Mouse (Mus musculus): ENCODE measurements around the gene Rem1. TPM values are rescaled to one million over a fixed set of nuclear protein-coding genes. Genes with fewer than 3 reads are reported as not detected.

Gene Rem1
- polyA plus RNA-seq, 1 experiment from 2014 or later = 1.1 TPM

DNA sequence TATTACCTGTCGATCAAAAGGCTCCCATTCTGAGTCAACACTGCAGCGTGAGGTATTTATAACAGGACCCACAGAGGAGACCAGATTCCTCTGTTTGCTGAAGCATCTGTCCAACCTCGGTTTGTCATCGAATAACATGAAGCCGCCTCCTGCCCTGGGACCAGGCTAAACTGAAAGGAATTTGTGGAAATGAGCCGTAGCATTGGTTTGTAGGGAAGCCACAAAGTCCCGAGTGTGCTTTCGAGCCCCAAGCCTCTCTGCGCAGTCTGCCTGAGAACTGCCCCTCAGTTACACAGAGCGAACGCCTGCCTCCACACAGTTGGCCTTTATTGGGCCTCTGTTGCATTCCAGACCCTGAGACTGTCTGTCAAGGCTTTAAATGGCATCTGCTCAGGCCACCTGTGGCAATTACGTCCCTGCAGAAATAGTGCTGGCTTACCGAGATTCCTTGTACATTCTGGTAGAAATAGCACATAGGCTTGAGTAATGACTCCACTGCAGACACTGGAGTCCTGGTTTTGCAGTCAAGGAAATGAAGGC lies 48.6 kb downstream of the Rem1 start:
- no peak overlapping the region for H3K27ac ChIP-seq (ENCODE audit: low read length)
- no peak overlapping the region for H3K9ac ChIP-seq (ENCODE audit: low read depth, low read length)
- no peak for ATAC-seq (ENCODE audit: low read depth)
- WGBS (ENCODE audit: insufficient replicate concordance) = 77% methylated on average over 13 of the region's 13 CpGs
- H3K9me3 ChIP-seq (replicated peaks; ENCODE audit: control insufficient read depth, low read length) = no peaks in the 10 kb centered on the region
- peaks cover 25% of the 10 kb centered on the region for H3K4me1 ChIP-seq (ENCODE audit: control insufficient read depth, low read depth, low read length)
- H3K4me3 ChIP-seq (ENCODE audit: low read depth, low read length) = no peak overlapping the region
- H3K36me3 ChIP-seq (ENCODE audit: control insufficient read depth, insufficient read depth) = peaks cover 28% of the 10 kb centered on the region
- H3K27me3 ChIP-seq (ENCODE audit: control insufficient read depth, insufficient read depth, low read depth, low read length) = no peaks in the 10 kb centered on the region
- H3K4me2 ChIP-seq (ENCODE audit: low read depth, low read length) = no peak overlapping the region

DNA sequence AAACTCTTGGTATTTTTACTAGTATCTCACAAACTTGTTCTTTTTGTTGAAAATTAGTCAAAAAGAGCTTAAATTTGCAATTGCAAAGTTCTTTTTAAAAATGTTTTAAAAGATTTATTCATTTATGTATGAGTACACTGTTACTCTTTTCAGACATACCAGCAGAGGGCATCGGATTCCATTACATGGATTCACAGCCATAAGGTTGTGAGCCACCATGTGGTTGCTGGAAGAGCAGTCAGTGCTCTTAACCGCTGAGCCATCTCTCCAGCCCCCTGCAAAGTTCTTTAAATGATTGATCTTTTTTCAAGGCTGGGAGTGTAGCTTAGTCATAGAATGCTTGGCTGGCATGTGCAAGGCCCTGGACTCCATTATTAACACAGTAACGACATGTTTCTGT lies 51.6 kb downstream of the Rem1 start:
- Histone ChIP-seq H3K36me3 (ENCODE audit: control insufficient read depth, insufficient read depth) (peaks cover 49% of the 10 kb centered on the region), H3K4me3 (ENCODE audit: low read depth, low read length) (no peak overlapping the region), H3K27me3 (ENCODE audit: control insufficient read depth, insufficient read depth, low read depth, low read length) (no peaks in the 10 kb centered on the region), H3K4me2 (ENCODE audit: low read depth, low read length) (no peak overlapping the region), H3K4me1 (ENCODE audit: control insufficient read depth, low read depth, low read length) (peaks cover 2% of the 10 kb centered on the region), H3K9ac (ENCODE audit: low read depth, low read length) (no peak overlapping the region), H3K9me3 (replicated peaks; ENCODE audit: control insufficient read depth, low read length) (no peaks in the 10 kb centered on the region), H3K27ac (ENCODE audit: low read length) (no peak overlapping the region)
- WGBS (ENCODE audit: insufficient replicate concordance) = 62% methylated on average over 3 of the region's 3 CpGs
- no peak for ATAC-seq (ENCODE audit: low read depth)

DNA sequence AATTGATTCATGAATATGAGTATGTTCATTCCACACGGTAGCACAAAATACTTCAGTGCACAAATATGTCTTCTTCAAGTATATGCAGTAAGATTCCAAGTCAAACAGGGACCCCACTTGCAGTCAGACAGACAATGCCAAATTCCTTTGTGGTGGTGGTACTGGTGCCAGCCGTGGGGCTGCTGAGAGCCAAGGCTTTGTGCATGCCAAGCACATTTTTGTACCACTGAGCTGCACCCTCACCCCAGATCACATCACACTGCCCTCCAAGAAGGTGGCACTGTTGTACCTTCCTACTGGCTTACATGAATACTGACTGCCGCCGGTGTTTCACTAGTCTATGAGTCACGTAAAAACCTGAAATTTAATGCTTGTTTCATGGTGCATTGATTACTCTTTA lies 52.2 kb downstream of the Rem1 start:
- no peak overlapping the region for H3K27ac ChIP-seq (ENCODE audit: low read length)
- H3K36me3 ChIP-seq (ENCODE audit: control insufficient read depth, insufficient read depth) = peaks cover 55% of the 10 kb centered on the region
- no peaks in the 10 kb centered on the region for H3K9me3 ChIP-seq (replicated peaks; ENCODE audit: control insufficient read depth, low read length)
- WGBS (ENCODE audit: insufficient replicate concordance) = 81% methylated on average over 5 of the region's 5 CpGs
- no peaks in the 10 kb centered on the region for H3K27me3 ChIP-seq (ENCODE audit: control insufficient read depth, insufficient read depth, low read depth, low read length)
- H3K9ac ChIP-seq (ENCODE audit: low read depth, low read length) = no peak overlapping the region
- H3K4me1 ChIP-seq (ENCODE audit: control insufficient read depth, low read depth, low read length) = peaks cover 2% of the 10 kb centered on the region
- H3K4me2 ChIP-seq (ENCODE audit: low read depth, low read length) = no peak overlapping the region
- ATAC-seq (ENCODE audit: low read depth) = no peak
- no peak overlapping the region for H3K4me3 ChIP-seq (ENCODE audit: low read depth, low read length)

DNA sequence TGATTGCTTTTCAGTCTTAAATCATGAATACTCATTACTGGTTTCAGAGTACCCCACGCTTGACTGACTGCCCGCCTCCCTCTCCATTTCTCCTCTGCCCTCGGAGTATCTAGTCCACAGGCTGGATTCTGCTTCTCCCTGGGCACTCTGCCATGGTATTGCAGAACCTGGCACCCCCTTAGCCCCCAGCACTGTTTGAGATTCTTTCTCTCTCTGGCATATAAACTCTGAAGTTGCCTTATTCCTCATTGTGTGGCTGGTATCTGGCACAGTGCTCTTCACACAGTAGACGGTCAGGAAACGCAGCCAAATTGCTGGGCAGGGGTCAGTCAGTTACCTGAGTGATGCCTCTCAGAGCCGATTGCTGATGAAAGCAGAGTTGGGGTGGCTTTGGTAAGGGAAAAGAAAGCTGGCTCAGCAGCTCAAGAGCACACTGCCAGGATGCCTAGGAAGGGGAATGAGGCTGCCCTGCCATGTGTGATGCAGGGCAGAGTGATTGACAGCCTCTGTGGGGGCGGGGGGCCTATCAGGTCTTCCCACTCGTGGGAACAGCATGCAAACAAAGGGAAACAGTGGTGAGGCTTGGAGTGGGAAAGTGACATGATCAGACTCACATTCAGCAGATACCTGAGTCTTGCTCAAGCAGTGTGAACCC lies 53.1 kb downstream of the Rem1 start:
- Histone ChIP-seq H3K9me3 (replicated peaks; ENCODE audit: control insufficient read depth, low read length) (no peaks in the 10 kb centered on the region), H3K36me3 (ENCODE audit: control insufficient read depth, insufficient read depth) (peaks cover 60% of the 10 kb centered on the region), H3K27me3 (ENCODE audit: control insufficient read depth, insufficient read depth, low read depth, low read length) (no peaks in the 10 kb centered on the region), H3K27ac (ENCODE audit: low read length) (no peak overlapping the region), H3K9ac (ENCODE audit: low read depth, low read length) (no peak overlapping the region), H3K4me3 (ENCODE audit: low read depth, low read length) (no peak overlapping the region), H3K4me1 (ENCODE audit: control insufficient read depth, low read depth, low read length) (peaks cover 2% of the 10 kb centered on the region), H3K4me2 (ENCODE audit: low read depth, low read length) (no peak overlapping the region)
- 71% methylated on average over 8 of the region's 8 CpGs for WGBS (ENCODE audit: insufficient replicate concordance)
- no peak for ATAC-seq (ENCODE audit: low read depth)

DNA sequence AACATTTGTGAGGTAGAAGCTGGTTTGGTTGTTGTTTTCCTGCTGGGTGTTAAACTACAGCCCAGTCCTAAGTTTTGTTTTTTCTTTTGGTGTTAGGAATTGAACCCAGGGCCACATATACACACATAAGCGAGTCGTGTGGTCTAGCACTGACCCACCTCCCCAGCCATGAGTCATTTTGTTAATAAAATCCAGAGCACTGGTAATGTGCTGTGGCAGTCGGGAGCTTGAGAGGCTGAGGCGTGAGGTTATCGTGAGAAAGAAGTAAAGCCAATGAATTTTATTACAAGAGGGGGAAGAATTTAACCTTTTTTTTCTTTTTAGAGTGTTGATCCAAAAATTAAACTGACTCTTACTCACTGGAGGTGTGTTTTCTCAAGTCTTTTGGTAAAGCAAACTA lies 56.3 kb downstream of the Rem1 start:
- no peak overlapping the region for H3K4me2 ChIP-seq (ENCODE audit: low read depth, low read length)
- ATAC-seq (ENCODE audit: low read depth) = no peak
- WGBS (ENCODE audit: insufficient replicate concordance) = 81% methylated on average over 5 of the region's 5 CpGs

More for the DNA sequence above, 56.3 kb downstream of the Rem1 start:
- H3K9ac ChIP-seq (ENCODE audit: low read depth, low read length) = no peak overlapping the region
- H3K4me3 ChIP-seq (ENCODE audit: low read depth, low read length) = no peak overlapping the region
- H3K9me3 ChIP-seq (replicated peaks; ENCODE audit: control insufficient read depth, low read length) = no peaks in the 10 kb centered on the region
- no peak overlapping the region for H3K27ac ChIP-seq (ENCODE audit: low read length)
- no peaks in the 10 kb centered on the region for H3K27me3 ChIP-seq (ENCODE audit: control insufficient read depth, insufficient read depth, low read depth, low read length)
- H3K36me3 ChIP-seq (ENCODE audit: control insufficient read depth, insufficient read depth) = peaks cover 66% of the 10 kb centered on the region
- H3K4me1 ChIP-seq (ENCODE audit: control insufficient read depth, low read depth, low read length) = peaks cover 3% of the 10 kb centered on the region; the same call in 1 of the 2 replicates

Other genes starting within 250 kb of the Rem1 start
- gene Sox12, start 228.9 kb upstream of the Rem1 start, polyA plus RNA-seq (2015; fragmentation: Nextera tagmentation; extraction: Ambion mirVana) = 0.77 and 0.99 TPM in 2 replicates
- 6.4 and 6.7 TPM in 2 replicates for gene Zcchc3, start 211.9 kb upstream of the Rem1 start, polyA plus RNA-seq (2015; fragmentation: Nextera tagmentation; extraction: Ambion mirVana)
- gene 6820408C15Rik, start 211.4 kb upstream of the Rem1 start, polyA plus RNA-seq (2015; fragmentation: Nextera tagmentation; extraction: Ambion mirVana) = 0.12 and 0.18 TPM in 2 replicates
- not detected in 2 replicates for gene Defb23, start 162.3 kb upstream of the Rem1 start, polyA plus RNA-seq (2015; fragmentation: Nextera tagmentation; extraction: Ambion mirVana)
- gene Defb20, start 149.9 kb upstream of the Rem1 start, polyA plus RNA-seq (2015; fragmentation: Nextera tagmentation; extraction: Ambion mirVana) = not detected in 2 replicates
- gene Defb22, start 136.8 kb upstream of the Rem1 start, polyA plus RNA-seq (2015; fragmentation: Nextera tagmentation; extraction: Ambion mirVana) = not detected in 2 replicates
- not detected in 2 replicates for gene Defb26, start 115.3 kb upstream of the Rem1 start, polyA plus RNA-seq (2015; fragmentation: Nextera tagmentation; extraction: Ambion mirVana)
- not detected in 2 replicates for gene Defb28, start 108.7 kb upstream of the Rem1 start, polyA plus RNA-seq (2015; fragmentation: Nextera tagmentation; extraction: Ambion mirVana)
- gene Defb29, start 86.9 kb upstream of the Rem1 start, polyA plus RNA-seq (2015; fragmentation: Nextera tagmentation; extraction: Ambion mirVana) = not detected in 2 replicates
- not detected in 2 replicates for gene Gm17416, start 57.6 kb upstream of the Rem1 start, polyA plus RNA-seq (2015; fragmentation: Nextera tagmentation; extraction: Ambion mirVana)
- gene Defb21, start 54.2 kb upstream of the Rem1 start, polyA plus RNA-seq (2015; fragmentation: Nextera tagmentation; extraction: Ambion mirVana) = not detected in 2 replicates
- gene Defb19, start 46.6 kb upstream of the Rem1 start, polyA plus RNA-seq (2015; fragmentation: Nextera tagmentation; extraction: Ambion mirVana) = not detected in 2 replicates
- not detected in 2 replicates for gene Defb45, start 27.6 kb upstream of the Rem1 start, polyA plus RNA-seq (2015; fragmentation: Nextera tagmentation; extraction: Ambion mirVana)
- not detected in 2 replicates for gene Defb36, start 22.6 kb upstream of the Rem1 start, polyA plus RNA-seq (2015; fragmentation: Nextera tagmentation; extraction: Ambion mirVana)
- gene Defb25, start 3.9 kb upstream of the Rem1 start, polyA plus RNA-seq (2015; fragmentation: Nextera tagmentation; extraction: Ambion mirVana) = not detected in 2 replicates
- 45.5 and 52.7 TPM in 2 replicates for gene H13, start 42.5 kb downstream of the Rem1 start, polyA plus RNA-seq (2015; fragmentation: Nextera tagmentation; extraction: Ambion mirVana)
- gene Mcts2, start 60.1 kb downstream of the Rem1 start, polyA plus RNA-seq (2015; fragmentation: Nextera tagmentation; extraction: Ambion mirVana) = 10.2 and 11.1 TPM in 2 replicates
- 18.1 and 18.8 TPM in 2 replicates for gene Id1, start 109.3 kb downstream of the Rem1 start, polyA plus RNA-seq (2015; fragmentation: Nextera tagmentation; extraction: Ambion mirVana)
- 0.95 and 1.4 TPM in 2 replicates for gene Cox4i2, start 127.2 kb downstream of the Rem1 start, polyA plus RNA-seq (2015; fragmentation: Nextera tagmentation; extraction: Ambion mirVana)
- gene Bcl2l1, start 204.8 kb downstream of the Rem1 start, polyA plus RNA-seq (2015; fragmentation: Nextera tagmentation; extraction: Ambion mirVana) = 213 and 241 TPM in 2 replicates
- 57.7 and 58.9 TPM in 2 replicates for gene Tpx2, start 221.0 kb downstream of the Rem1 start, polyA plus RNA-seq (2015; fragmentation: Nextera tagmentation; extraction: Ambion mirVana)